Mouse (Mus musculus) CH12.LX (cell line): ENCODE measurements around the gene Abhd16a.

Experiments
- CHD1 ChIP-seq: IDR thresholded peaks from 2 replicates; pipeline ENCODE4 v1.6.1; 2012; ENCODE audit warnings: low read depth, low read length, improper control_type of control experiment, inconsistent platforms
- CHD2 ChIP-seq: IDR thresholded peaks from 2 replicates; pipeline ENCODE4 v1.6.1; 2011; ENCODE audit warnings: low read length, improper control_type of control experiment
- CTCF ChIP-seq, 2 experiments: IDR thresholded peaks in 1 of 2; conservative IDR thresholded peaks in 1 of 2; 2 replicates each; pipeline ENCODE4 v1.5.1; 2011 to 2012; ENCODE audit warnings: low read depth in 2 of 2, low read length in 2 of 2, improper control_type of control experiment in 1 of 2, inconsistent platforms in 1 of 2, mild to moderate bottlenecking in 1 of 2, moderate library complexity in 1 of 2
- EP300 ChIP-seq: IDR thresholded peaks from 2 replicates; pipeline ENCODE4 v1.6.1; 2011; ENCODE audit warnings: low read length, improper control_type of control experiment
- HCFC1 ChIP-seq: IDR thresholded peaks from 2 replicates; pipeline ENCODE4 v1.6.1; 2012; ENCODE audit warnings: low read depth, mild to moderate bottlenecking, inconsistent platforms, low read length, improper control_type of control experiment
- MAX ChIP-seq: IDR thresholded peaks from 2 replicates; pipeline ENCODE4 v1.6.1; 2011; ENCODE audit warnings: low read length, improper control_type of control experiment
- MEF2A ChIP-seq: IDR thresholded peaks from 2 replicates; pipeline ENCODE4 v1.6.1; 2014; ENCODE audit warnings: low read depth, mild to moderate bottlenecking, inconsistent platforms, low read length, improper control_type of control experiment, borderline replicate concordance
- RAD21 ChIP-seq: IDR thresholded peaks from 2 replicates; pipeline ENCODE4 v1.6.1; 2011; ENCODE audit warnings: low read depth, mild to moderate bottlenecking, low read length, improper control_type of control experiment, moderate library complexity

DNA sequence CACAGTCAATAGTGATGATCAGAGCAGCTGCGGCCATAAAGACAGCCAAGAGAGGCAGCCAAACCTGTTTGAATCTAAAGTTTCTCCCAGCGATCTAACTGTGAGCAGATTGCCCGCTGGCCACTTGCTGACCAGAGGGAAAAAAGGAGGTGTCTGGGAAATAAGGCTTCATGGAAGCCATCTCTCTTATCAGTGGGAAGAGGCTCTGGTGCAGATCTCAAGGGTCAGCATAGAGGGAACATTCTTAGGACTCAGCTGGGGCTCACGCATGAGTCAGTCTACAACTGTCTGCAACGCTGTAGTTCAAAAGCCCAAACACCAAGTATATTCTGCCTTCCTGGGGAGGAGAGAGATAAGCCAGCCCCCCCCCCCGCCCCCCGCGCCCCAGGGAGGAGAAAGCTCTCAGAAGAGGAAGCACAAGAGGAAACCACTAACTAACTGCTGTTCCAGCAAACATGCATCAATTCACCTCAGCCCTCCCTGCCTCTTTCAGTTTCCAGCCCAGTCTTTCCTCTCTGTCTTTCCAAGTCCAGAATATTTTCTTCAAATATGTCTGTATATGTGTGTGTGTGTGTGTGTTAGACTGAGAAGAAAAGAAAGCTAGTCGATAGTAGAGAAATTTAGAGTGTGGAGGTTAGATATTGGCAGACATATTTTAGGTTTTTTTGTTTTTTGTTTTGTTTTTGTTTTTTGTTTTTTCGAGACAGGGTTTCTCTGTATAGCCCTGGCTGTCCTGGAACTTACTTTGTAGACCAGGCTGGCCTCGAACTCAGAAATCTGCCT is 40.7 kb upstream of the Abhd16a start:
- TF ChIP-seq HCFC1: no peak
- no peak for TF ChIP-seq CTCF (conservative IDR thresholded peaks at IDR 0.05 in 1 of 2, IDR thresholded peaks at IDR 0.05 in 1 of 2; ENCODE audit: low read depth in 2 of 2, low read length in 2 of 2)
- TF ChIP-seq CHD1: no peak
- no peak for TF ChIP-seq MAX
- TF ChIP-seq EP300: peak; percentile 71
- TF ChIP-seq RAD21: no peak
- TF ChIP-seq MEF2A: no peak
- no peak for TF ChIP-seq CHD2
